Mouse (Mus musculus): ENCODE measurements at regions not wholly inside any gene's neighbourhood (a gene's known extent, or its start where the extent isn't known, plus 50 kb on each side); places are given as distances from the start of the nearest gene placed in this dataset.

DNA sequence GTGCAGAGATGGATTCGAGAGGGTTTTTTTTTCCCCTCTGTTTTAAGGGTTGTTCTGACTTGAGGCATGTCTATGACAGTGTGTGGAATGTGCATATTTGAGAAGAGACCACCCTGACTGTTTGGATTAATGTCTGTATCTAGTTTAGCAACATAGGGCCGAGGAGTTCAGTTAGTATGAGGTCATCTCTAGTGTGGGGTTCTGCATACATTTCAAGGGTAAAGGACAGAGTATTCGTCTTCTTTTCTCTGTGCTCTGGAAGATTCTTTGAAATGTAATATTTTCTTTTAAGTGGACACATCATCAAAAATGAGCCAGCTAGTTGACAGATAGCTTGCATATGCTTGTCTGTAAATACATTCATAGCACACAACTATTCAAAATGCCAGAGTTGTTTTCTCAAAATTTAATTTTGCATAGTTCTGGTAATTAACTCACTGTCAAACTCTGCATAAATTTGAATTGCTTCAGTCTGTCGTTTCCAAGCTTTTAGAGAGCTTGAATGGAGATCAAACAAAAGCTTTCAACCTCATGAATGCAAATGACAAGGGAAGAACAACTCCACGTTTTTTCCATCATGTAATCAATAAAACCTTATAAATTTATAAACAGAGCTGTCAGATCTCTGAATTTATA, 415.5 kb downstream of the Adamts20 start:
- DNase-seq (ENCODE audit: low spot score) = no peak

DNA sequence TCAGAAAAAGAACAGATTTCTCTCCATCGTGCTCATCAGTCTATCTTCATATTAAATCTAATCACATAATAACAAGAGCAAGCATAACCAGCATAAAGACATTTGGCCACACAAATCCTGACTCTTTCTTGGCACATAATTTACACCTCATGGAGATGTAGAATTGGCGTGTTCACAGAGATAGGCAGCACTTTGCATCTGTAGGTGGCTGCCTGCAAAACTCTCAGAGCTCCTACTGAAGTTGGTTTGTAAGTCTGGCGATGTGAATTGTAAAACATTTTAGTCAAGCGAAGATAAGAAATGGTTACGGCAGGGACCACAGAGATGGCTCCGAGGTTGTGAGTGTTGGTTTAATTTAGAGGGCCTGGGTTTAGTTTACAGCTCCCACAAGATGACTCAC, 419.0 kb downstream of the Adamts20 start:
- no peak for DNase-seq (ENCODE audit: low spot score)

DNA sequence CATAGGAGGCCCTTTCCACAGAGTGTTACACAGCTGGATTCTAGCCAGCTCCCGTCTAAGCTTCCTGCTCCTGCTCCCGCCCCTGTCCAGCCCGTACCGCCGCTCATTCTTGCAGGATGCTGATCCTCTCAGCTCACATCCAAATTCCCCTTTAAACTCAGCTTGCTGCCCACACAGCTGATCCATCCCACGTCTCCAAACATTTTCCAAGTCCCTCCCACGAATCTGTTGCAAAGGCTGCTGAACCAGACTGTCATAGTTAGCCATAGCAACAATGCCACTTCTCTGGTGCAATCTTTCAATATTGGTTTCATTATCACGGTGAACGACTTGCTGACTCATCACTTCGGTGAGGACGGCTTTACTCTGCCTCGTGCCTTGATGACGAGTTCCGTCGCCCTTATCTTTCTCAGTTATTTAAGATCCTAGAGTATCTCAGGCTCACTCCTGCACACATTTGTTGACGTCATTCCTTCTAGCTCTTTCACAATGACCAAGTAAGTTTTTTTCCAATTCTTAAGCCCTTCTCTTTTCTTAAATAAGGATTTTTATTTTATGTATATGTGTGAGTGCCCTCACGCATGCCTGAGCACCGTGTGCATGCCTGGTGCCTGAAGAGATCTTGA, 420.0 kb downstream of the Adamts20 start:
- peak; percentile 10 for DNase-seq (ENCODE audit: low spot score)

DNA sequence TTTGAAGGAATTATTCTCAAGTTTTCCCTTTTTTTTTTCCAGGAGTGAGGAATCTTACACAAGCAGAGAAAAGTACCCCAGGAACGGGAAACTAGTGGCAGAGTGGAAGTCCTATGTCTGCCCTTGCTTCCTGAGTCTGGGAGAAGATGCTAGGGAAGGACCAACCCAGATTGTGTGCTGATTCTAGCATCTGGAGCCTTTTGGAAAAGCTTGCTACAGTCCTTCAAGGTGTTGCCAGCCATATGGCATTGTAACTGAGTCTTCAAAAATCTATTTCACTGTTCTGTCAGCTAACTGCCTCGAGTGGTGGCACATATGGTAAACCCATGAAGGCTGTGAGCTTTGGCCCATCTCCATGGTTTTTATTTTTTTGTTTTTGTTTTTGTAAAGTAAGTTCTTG, 432.3 kb downstream of the Adamts20 start:
- no peak for DNase-seq (ENCODE audit: low spot score)

DNA sequence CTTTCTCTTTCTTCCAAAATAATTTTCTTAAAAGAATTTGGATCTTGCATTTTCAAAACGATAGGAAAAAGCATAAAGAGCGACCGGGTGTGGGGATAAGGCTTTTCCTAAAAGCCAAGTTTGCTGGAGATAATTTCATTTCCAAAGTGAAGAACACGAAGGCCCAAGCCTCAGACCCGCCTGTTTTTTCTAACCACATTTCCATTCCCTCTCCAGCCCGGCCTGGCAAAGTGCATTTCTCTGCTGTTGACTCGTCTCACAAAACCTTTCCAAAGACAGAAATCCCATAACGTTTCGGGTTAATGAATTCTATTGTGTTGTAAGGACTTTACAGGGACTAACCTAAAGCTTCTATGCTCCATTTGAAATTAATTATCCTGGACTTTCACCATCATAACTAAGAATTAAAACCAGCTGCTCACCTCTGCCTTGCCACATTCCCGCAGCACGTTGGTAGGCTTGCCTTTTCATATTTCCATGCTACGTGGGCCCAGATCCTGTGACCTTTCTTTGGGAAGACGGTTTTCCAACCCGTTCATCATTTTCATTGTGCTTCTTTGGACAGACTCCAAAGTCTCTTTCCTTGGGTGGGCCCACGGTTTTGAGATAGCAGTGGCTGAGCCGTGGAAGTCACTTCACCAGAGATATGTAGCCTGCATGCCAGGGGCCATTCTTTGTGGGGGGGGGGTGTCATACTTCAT, 430.5 kb upstream of the Prickle1 start:
- peak; percentile 64 for DNase-seq (ENCODE audit: low spot score)

DNA sequence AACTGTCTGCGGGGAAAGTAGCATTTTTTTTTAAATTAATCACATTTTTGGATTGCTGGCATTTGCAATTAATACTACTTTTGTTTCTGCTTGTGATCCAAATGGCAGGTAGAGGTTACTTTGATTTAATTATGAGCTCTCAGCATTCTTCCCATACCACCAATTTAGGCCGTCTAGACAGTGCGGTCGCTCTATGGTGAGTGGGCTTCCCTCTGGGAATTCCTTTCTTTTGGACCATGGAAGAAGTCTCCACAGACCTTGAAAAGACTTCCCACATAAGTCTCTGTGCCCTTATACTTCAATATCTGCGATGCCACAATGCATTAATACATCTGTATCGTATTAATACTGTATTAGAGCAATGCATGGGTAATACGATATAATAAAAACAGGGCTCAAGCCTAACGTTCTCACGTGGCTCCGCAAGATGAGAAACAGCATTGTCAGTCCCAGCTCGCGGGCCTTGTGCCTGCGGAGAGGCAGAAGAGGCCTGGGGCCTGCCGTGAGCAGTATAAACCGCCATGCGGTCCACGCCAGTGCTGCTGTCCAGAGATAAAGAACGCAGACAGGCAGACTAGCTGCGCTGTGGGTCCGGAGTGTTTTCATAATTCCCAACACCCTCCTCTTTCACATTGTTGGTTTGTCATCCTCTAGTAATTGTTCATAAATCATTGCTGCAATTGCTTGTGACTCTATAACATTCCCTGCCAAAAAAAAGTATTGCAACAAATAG, 429.7 kb upstream of the Prickle1 start:
- DNase-seq (ENCODE audit: low spot score) = peak; percentile 80

DNA sequence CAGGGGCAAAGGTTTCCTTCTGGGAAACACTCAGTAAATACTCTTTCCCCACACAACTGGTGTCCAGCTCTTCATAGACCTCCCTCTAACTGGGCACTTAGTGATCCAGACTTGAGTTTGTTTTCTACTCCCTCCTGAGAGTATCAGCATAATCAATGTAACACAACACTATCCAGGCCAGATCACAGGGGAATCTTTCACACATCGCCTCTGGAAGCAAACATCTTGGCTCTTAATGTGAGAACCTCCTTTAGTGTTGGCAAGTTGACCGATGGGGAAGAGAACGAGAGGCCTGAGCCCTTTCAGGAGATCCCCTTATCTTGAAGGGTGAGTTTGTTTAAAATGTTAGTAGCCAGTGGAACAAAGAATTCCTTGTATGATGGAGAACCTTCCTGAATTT, 429.1 kb upstream of the Prickle1 start:
- DNase-seq (ENCODE audit: low spot score) = peak; percentile 20

DNA sequence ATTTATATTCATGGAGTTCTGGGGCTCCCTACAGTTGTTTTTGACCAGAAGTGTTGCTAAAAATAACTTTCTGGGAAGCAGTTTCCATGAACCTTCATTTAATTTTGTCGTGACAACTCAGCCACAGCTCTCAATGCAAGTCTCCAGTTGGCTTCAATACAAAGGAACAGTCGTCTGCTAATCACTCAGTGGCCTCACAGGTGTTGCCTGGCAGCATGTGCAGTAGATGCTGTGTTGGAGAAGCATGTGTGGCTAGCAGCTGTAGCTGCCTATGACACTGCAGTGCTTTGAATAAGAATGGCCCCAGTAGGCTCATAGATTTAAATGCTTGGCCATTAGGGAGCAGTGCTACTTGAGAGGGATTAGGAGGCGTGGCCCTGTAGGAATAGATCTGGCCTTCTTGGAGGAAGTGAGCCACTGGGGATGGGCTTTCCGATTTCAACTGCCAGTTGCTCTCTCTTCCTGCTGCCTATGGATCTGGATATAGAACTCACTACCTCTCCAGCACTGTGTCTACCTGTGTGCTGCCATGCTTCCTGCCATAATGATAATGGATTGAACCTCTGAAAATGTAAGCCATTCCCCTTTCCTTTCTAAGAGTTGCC, 428.5 kb upstream of the Prickle1 start:
- peak; percentile 29 for DNase-seq (ENCODE audit: low spot score)

DNA sequence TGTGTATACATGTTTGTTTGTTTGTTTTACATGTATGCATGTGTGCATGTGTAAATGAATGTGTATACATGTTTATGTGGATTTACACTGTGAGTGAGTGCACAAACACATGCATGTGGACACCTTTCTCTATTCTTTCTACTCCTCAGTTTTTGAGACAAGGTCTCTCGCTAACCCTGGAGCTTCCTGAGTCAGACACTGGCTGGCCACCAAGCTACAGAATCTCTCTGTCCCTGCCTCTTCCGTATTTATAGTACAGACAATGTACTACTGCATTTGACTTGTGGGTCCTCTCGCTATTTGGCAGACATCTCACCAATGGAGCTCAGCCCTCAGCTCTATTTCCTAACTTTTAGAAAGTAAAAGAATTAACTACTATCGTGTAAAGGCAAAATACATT, 427.8 kb upstream of the Prickle1 start:
- no peak for DNase-seq (ENCODE audit: low spot score)

DNA sequence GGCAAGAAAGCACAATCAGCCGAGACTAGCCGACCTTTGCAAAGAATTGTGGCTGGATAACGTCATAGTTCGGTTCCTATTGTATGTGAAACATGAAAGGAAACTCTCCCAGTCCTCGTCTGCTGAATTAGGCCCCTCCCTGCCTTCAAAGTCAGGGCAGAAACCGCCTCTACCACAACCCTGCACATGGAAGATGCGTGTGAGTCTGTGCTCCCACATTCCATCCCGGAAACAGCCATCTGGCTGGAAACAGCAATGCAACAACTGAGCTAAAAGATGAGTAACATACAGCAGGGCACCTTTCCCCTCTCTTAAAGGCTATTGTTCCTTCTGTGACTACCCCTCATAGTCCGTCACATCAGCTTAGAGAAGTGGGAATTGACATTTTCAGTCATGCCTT, 422.1 kb upstream of the Prickle1 start:
- DNase-seq (ENCODE audit: low spot score) = no peak

DNA sequence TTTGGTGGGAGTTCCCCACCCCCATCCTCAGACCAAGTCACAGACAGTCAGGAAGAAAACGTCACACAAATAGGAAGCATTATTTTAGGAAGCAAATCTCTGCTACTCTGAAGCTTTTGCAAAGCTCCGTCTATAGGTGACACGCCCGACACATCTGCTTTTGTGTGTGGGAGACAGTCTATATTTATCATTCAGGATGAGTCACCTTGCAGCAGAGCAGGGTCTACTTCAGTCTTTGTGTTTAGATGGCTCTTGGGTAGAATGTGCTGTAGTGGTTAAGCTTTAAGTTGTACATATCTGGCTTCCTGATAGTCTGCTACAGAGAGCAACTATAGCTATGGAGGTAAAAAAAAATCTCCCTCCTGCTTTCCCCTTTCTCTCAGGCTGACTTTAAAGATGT, 415.8 kb upstream of the Prickle1 start:
- DNase-seq (ENCODE audit: low spot score) = no peak

DNA sequence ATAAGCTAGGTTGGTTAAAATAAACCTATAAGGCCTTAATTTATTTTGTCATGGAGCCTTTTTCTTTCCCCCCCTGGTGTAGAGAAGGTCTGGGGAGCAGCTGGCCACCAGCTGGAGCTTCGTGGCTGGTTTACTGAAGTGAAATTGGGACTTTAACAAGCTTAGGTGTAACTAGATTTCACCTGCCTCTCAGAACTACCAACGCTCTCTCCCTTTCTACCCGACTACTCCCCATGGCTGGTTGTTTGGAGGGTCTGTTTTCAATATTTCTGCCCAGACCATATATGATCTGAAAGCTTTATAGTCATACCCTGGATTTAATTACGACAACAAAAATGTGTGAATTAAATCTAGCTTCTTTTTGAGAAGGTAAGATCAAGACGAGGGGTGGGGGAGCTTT, 410.4 kb upstream of the Prickle1 start:
- no peak for DNase-seq (ENCODE audit: low spot score)

DNA sequence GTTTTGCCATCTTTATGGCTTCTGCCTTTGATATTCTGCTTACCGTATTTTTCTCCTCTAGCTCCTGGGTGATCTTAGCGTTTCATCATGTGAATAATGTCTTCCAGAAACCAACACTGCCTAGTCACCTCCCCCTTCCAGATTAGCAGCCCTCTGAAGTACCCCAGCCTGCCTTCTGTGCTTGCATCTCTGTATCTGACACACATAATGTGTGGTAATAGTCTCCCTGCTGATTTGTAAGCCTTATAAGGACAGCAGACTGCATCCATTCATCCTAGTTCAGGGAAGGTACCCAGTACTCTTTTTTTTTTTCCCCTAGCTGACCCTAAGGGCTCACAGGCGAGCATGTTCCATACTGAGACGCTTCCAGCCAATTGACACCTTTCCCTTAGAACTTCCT, 409.2 kb upstream of the Prickle1 start:
- DNase-seq (ENCODE audit: low spot score) = no peak

DNA sequence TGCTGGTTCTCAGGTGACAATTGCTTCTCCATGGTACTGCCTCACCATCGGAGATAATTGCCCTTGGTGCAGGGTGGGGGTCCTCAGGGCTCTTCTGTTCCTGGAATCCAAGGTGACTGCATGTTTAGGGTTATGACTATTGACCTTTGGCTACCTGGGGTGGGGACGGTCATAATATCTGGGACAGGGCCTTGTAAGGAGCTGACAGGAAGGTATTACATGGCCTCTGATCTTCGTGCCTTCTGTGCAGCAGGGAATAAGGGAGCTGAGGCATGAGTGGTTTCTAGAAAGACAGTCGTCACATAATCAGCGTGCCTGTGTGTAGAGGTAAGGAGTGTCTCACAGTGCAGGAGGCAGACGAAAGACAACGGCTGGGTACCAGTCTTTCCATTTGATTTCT, 407.5 kb upstream of the Prickle1 start:
- no peak for DNase-seq (ENCODE audit: low spot score)

DNA sequence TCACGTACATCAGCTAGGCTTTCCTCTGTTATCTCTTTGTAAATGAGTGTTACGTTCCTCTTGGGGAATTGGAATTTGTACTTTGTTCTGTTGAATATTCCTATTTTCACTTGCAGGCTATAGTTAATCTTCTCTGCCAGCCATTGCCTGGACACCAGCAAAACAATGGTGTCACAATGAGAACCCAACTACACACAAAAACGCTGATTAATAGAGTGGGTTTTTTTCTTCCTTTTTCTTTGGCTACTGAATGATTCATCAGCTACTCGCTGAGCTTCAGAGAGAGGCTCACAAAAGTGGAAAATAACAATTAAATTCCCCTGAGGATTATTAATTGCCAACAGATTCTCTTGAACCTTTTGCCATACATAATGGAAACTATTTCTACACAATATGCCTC, 398.9 kb upstream of the Prickle1 start:
- DNase-seq (ENCODE audit: low spot score) = no peak

DNA sequence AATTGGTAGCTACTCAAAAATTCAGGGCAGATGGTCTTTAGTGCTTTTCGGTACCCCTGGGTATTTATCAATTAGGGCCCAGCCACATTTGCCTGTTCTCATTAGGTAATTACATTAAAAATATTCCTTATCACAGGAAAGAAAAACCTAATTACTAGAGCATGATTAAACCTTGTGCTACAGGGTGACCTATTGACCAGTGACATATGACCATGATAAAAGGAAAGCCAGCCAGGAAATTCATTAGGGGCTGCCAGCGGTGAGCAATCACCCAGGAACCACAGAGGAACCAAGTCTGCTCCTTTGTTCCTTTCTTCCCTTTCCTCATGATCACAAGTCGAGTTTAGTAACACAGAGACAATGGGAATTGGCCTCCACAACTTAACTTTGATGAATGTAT, 394.4 kb upstream of the Prickle1 start:
- DNase-seq (ENCODE audit: low spot score) = no peak

DNA sequence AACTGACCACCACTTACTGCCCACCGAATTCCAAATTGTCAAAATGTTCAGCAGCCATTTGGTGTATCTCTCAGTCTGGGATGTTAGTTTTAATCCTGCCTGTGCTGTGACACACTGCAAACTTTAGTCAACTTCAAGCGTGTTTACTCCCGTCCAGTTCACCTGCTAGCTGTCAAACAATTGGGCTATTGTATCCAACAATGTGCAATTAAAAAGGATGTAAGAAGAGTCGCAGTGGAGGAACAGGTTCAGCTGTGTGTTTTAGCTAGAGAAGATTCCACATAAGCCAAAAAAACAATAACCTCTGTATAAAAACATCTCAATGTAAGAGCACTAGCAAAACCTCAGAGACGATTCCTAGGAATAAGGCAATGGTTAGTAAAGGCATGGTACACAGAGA, 392.7 kb upstream of the Prickle1 start:
- DNase-seq (ENCODE audit: low spot score) = no peak

DNA sequence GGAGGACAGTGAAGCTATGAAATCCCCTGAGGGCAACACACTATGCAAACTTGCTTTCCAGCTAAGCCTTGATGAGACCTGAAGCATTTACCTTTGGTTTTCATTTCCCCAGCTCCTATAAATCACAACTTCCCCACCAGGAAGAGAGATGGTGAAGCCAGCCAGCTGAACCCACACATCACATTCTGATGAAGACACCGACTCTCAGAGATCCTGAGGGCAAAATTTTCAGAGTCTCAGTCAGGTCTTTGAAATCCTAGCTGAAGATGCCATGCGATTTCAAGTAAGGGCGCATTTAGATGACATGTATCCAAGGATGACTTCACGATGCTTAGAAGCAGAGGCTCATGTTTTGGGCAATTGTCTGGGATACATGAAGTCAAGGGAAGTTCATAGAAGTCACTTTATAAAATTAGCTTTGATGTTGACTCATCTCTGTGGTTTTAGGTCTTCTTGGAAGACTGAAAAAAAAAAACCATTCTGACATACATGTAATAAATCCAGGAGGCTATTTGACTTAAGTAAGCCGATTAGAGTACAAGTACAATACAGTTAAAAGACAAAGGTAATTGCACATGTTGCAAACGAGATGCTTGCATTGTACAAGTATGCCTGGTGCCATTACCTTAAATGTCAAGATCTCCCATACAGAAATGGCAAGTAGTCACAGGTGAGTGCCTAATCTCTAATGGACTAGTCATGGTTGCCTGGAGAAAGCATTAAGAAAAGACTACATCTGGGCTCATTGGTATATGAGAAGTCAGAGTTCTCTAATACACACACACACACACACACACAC, 391.1 kb upstream of the Prickle1 start:
- no peak for DNase-seq (ENCODE audit: low spot score)

DNA sequence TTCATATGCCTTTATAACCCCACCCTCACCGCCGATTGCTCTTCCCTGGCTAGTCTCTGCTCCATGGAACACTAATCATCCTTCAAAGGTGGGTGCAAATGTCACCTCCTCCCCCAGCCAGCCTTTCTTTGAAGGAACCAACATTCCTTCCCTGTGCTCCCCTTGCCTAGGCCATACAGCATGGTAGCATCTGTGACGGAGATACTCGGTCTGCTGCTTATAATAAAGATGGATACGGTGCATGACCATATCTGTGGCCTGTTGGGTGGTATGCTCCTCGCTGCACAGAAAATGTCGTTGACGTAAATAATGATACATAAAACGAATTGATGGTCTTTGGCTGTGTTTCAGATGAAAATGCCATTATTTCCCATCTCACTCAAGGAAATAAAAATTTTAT, 386.4 kb upstream of the Prickle1 start:
- DNase-seq (ENCODE audit: low spot score) = no peak

DNA sequence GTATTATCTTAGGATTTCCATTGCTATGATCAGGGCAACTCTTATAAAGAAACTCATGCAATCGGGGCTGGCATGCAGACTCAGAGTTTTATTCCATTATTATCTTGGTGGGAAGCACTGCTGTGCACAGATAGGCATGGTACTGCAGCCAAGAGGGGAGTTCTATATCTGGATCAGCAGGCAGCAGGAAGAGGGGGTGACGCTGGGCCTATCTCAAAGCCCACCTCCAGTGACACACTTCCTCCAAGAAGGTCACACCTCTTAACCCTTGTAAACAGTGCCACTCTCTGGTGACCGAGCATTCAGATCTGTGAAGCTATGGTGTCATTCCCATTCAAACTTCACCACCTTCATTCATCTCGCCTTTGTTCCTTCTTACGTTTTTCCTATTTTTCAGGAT, 381.8 kb upstream of the Prickle1 start:
- peak; percentile 13 for DNase-seq (ENCODE audit: low spot score)

DNA sequence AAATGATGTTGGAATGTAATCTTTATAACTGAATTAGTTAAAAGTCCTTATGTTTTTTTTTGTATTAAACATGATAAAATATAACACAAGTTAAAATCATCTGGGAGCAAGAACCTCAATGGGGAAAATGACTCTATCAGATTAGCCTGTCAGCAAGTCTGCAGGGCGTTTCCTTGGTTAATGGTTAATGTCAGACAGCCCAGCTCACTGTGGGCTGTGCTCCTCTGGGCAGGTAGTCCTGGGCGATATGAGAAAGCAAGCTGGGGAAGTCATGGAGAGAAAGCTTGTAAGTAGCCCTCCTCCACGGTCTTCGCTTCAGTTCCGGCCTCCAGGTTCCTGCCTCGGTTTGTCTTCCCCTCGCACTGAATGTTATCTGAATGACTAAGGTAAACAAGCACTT, 379.0 kb upstream of the Prickle1 start:
- DNase-seq (ENCODE audit: low spot score) = no peak

DNA sequence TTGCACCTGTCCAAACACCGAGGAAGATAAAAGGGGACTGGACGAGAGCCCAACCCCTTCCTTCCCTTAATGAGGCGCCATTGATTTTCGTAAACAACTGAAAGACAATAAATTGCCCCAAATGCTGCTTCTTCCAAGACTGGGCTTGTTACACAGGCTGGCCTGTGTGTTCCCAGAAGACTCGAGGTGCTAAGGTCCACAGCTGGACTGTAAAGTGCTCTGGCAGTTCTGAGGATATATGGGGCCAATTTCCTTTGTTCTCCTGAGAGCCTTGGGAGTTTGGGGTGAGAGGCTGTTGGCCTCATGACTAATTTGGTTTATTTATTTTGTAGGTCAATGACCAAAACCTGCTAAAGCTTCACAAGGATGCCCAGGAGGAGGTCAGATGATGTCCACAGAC, 377.3 kb upstream of the Prickle1 start:
- no peak for DNase-seq (ENCODE audit: low spot score)
